Mouse (Mus musculus) liver, embryonic 13.5 days (tissue): ENCODE results near the gene Lmo7. TPM values are rescaled to one million over a fixed set of nuclear protein-coding genes. Genes with fewer than 3 reads are reported as not detected.

ENCODE experiments used
- ATAC-seq: fragments of 200-750 bp; cut with Nextera tagmentation; 2 replicates; pipeline ENCODE4 v1.8.0; 2017; ENCODE audit warnings: low read depth, mild to moderate bottlenecking, moderate number of reproducible peaks, moderate library complexity
- DNase-seq: peaks from one replicate; pipeline ENCODE4 v3.0.0; 2022
- H3K27ac ChIP-seq: fragments of 300-500 bp; sonication (generic); 2 replicates; pipeline ENCODE4 v1.5.1; 2015; ENCODE audit warnings: moderate library complexity, mild to moderate bottlenecking, inconsistent platforms
- H3K27me3 ChIP-seq: fragments of 300-500 bp; sonication (generic); 2 replicates; pipeline ENCODE4 v1.6.1; 2015; ENCODE audit warnings: mild to moderate bottlenecking, inconsistent platforms
- H3K36me3 ChIP-seq: fragments of 300-500 bp; sonication (generic); 2 replicates; pipeline ENCODE4 v1.6.1; 2015; ENCODE audit warnings: mild to moderate bottlenecking, inconsistent platforms
- H3K4me1 ChIP-seq: fragments of 300-500 bp; sonication (generic); replicated peaks from 2 replicates; pipeline ENCODE4 v1.6.1; 2015; ENCODE audit warnings: inconsistent platforms
- H3K4me2 ChIP-seq: fragments of 300-500 bp; sonication (generic); 2 replicates; pipeline ENCODE4 v1.6.1; 2015; ENCODE audit warnings: inconsistent platforms, mild to moderate bottlenecking, moderate library complexity
- H3K4me3 ChIP-seq: fragments of 300-500 bp; sonication (generic); replicated peaks from 2 replicates; pipeline ENCODE4 v1.5.1; 2015; ENCODE audit warnings: mild to moderate bottlenecking, inconsistent platforms
- H3K9ac ChIP-seq: fragments of 300-500 bp; sonication (generic); 2 replicates; pipeline ENCODE4 v1.6.1; 2015; ENCODE audit warnings: mild to moderate bottlenecking, inconsistent platforms
- H3K9me3 ChIP-seq: fragments of 300-500 bp; sonication (generic); replicated peaks from 2 replicates; pipeline ENCODE4 v1.6.1; 2016; ENCODE audit warnings: inconsistent platforms
- WGBS: fragments of 180-500 bp; shearing (Covaris S2); methylation state at CpG from one replicate; pipeline ENCODE4 v1.1.7; 2015; ENCODE audit not compliant: insufficient replicate concordance; 5-methylcytosine and 5-hydroxymethylcytosine counted together
- polyA plus RNA-seq: library from polyadenylated mRNA; unstranded; fragments of >200 nt; fragmentation: Nextera tagmentation; extraction: Ambion mirVana; gene quantifications from 2 replicates; pipeline ENCODE4 v1.2.1, GENCODE M21; 2015

Lmo7 gene
- polyA plus RNA-seq, 1 experiment from 2014 or later: 1.4 TPM

- no peak for ATAC-seq
- H3K27me3 ChIP-seq: no peaks in the 10 kb centered on the region
- no peaks in the 10 kb centered on the region for H3K4me1 ChIP-seq
- no peak overlapping the region for H3K9ac ChIP-seq
- DNase-seq: no peak
- H3K27ac ChIP-seq: no peak overlapping the region
- WGBS: 72% methylated on average over 5 of the region's 5 CpGs
- H3K36me3 ChIP-seq: 0 out of 2 replicates have a peak, but pooled peaks cover 5% of the 10 kb centered on the region
- no peak overlapping the region for H3K4me3 ChIP-seq
- no peak overlapping the region for H3K4me2 ChIP-seq
- no peaks in the 10 kb centered on the region for H3K9me3 ChIP-seq
Observed at GRCm38 (mm10) chr14:101918471-101918870, 188.7 kb downstream of the Lmo7 start.

DNA sequence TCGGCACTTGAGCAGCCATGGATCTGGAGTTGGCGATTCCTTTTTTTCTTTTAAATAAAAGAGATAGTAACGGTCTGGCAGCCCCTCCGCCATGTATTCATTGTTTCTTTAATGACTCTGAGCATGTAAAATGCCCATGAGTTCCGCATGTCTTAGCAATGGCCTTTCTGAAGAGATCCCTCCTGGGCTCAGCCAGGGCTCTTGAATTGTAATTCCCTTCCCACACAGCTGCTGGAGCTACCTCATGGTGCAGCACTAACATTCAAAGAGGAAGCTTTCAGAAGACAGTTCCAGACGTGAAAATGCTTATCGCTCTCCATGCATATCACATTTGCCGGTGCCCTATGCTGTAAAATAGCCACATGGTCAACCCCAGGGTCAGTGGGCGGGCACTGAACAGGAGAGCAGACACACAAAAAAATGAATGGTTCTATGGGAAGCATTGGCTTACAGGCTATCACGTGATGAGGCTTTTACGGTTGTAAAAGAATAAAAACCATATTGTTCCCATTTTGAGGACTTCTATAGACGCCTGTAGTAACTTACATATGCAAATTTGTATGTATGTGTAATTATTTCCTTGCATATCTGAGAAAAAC lies 198.0 kb downstream of the Lmo7 start:
- H3K4me3 ChIP-seq: no peak overlapping the region
- no peak overlapping the region for H3K9ac ChIP-seq
- ATAC-seq (no peak), DNase-seq (no peak)
- H3K27ac ChIP-seq: no peak overlapping the region
- 67% methylated on average over 12 of the region's 12 CpGs for WGBS
- H3K9me3 ChIP-seq: no peaks in the 10 kb centered on the region
- H3K4me1 ChIP-seq: no peaks in the 10 kb centered on the region
- no peaks in the 10 kb centered on the region for H3K36me3 ChIP-seq
- H3K4me2 ChIP-seq: no peak overlapping the region
- H3K27me3 ChIP-seq: no peaks in the 10 kb centered on the region

DNA sequence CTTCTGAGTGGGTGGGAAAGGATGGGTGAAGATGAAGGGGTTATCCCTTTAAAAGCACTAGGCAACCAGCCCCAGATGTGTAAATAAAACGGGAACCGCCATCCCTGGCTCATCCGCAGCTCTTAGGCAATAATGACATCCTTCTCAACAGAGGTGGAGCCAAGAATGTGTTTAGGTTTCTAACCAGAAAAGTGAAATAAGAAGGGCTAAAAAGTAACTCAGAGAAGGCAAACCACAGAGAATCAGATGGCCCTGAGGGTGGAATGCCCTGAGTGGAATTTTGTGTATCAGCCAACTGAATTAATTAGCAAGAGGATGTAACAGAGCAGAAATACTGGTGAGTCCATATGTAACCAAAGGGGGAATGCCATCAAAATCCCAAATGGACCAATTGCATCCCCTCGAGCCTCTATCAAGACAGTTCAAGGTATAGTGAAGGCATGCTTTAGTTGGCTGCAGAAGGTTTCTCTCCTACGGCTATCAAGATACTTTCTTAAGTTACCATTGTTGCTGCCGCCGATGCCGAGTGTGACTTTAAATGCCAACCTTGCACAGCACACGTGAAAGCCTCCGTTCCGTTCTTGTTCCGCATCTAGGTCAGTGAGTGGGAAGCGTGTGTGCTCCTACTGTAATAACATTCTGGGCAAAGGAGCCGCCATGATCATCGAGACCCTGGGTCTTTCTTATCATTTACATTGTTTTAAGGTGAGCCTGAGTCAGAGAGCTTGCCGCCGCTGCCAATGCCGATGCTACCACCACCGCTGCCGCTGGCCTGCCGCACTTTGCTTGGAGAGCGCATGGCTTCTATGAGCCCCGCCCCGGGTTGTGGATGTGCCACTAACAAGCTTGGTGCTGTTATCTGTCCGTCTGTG lies 201.1 kb downstream of the Lmo7 start:
- H3K4me2 ChIP-seq: no peak overlapping the region
- H3K9ac ChIP-seq: no peak overlapping the region
- no peaks in the 10 kb centered on the region for H3K9me3 ChIP-seq
- no peaks in the 10 kb centered on the region for H3K4me1 ChIP-seq
- no peak overlapping the region for H3K4me3 ChIP-seq
- no peaks in the 10 kb centered on the region for H3K27me3 ChIP-seq
- ATAC-seq (no peak), DNase-seq (no peak)
- H3K36me3 ChIP-seq: no peaks in the 10 kb centered on the region
- 77% methylated on average over 25 of the region's 25 CpGs for WGBS
- no peak overlapping the region for H3K27ac ChIP-seq

- Histone ChIP-seq H3K4me1 (no peaks in the 10 kb centered on the region), H3K4me3 (no peak overlapping the region), H3K27me3 (no peaks in the 10 kb centered on the region), H3K9me3 (no peaks in the 10 kb centered on the region), H3K4me2 (no peak overlapping the region), H3K9ac (no peak overlapping the region), H3K36me3 (no peaks in the 10 kb centered on the region), H3K27ac (no peak overlapping the region)
- no peak for ATAC-seq
- no peak for DNase-seq
- 69% methylated on average over 4 of the region's 4 CpGs for WGBS
Observed at GRCm38 (mm10) chr14:101931448-101931750, 201.6 kb downstream of the Lmo7 start.

GRCm38 (mm10) chr14:101933551-101933950 lies 203.8 kb downstream of the Lmo7 start:
- WGBS: 68% methylated on average over 9 of the region's 9 CpGs
- Histone ChIP-seq H3K9ac (no peak overlapping the region), H3K9me3 (no peaks in the 10 kb centered on the region), H3K27ac (no peak overlapping the region), H3K4me2 (no peak overlapping the region), H3K36me3 (no peaks in the 10 kb centered on the region), H3K4me1 (no peaks in the 10 kb centered on the region), H3K27me3 (no peaks in the 10 kb centered on the region), H3K4me3 (no peak overlapping the region)
- no peak for ATAC-seq
- no peak for DNase-seq

- no peak for DNase-seq
- Histone ChIP-seq H3K9me3 (no peaks in the 10 kb centered on the region), H3K4me3 (no peak overlapping the region), H3K9ac (no peak overlapping the region), H3K4me2 (no peak overlapping the region), H3K27me3 (no peaks in the 10 kb centered on the region), H3K4me1 (no peaks in the 10 kb centered on the region), H3K27ac (no peak overlapping the region), H3K36me3 (no peaks in the 10 kb centered on the region)
- 8% methylated on average over 4 of the region's 4 CpGs for WGBS
- no peak for ATAC-seq
Observed at GRCm38 (mm10) chr14:101942971-101943370, 213.2 kb downstream of the Lmo7 start.

GRCm38 (mm10) chr14:101946711-101947516 lies 217.2 kb downstream of the Lmo7 start:
- ATAC-seq (no peak), DNase-seq (no peak)
- Histone ChIP-seq H3K4me2 (no peak overlapping the region), H3K27me3 (no peaks in the 10 kb centered on the region), H3K27ac (no peak overlapping the region), H3K9me3 (no peaks in the 10 kb centered on the region), H3K9ac (no peak overlapping the region), H3K4me1 (no peaks in the 10 kb centered on the region), H3K4me3 (no peak overlapping the region), H3K36me3 (no peaks in the 10 kb centered on the region)
- 44% methylated on average over 21 of the region's 21 CpGs for WGBS

- no peak overlapping the region for H3K27ac ChIP-seq
- H3K4me1 ChIP-seq: no peaks in the 10 kb centered on the region
- no peaks in the 10 kb centered on the region for H3K36me3 ChIP-seq
- H3K4me3 ChIP-seq: no peak overlapping the region
- DNase-seq: no peak
- H3K9ac ChIP-seq: no peak overlapping the region
- no peaks in the 10 kb centered on the region for H3K9me3 ChIP-seq
- ATAC-seq: no peak
- 43% methylated on average over 2 of the region's 2 CpGs for WGBS
- H3K4me2 ChIP-seq: no peak overlapping the region
- no peaks in the 10 kb centered on the region for H3K27me3 ChIP-seq
Observed at GRCm38 (mm10) chr14:101949114-101949513, 219.4 kb downstream of the Lmo7 start.

DNA sequence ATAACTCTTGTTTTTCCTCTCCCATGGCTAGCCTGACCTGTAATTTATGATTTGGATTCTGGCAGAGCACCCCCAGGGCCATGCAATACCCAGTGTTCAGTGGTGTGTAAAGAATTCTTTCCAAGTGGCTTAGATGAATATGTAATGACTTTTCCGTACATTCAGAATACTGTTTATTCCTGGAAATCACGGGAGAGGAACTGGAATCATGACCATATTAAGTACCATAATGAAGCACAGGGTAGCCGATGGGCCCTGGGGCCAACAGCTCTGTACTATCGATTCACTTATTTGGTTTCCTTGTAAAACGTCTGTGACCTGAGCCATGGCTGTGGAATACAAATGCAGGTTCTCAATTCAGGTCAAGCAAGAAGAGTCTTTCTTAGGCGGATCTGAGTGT lies 221.3 kb downstream of the Lmo7 start:
- Histone ChIP-seq H3K9me3 (no peaks in the 10 kb centered on the region), H3K27me3 (no peaks in the 10 kb centered on the region), H3K4me3 (no peak overlapping the region), H3K36me3 (no peaks in the 10 kb centered on the region), H3K9ac (no peak overlapping the region), H3K27ac (no peak overlapping the region), H3K4me1 (no peaks in the 10 kb centered on the region), H3K4me2 (no peak overlapping the region)
- ATAC-seq (no peak), DNase-seq (no peak)
- WGBS: 75% methylated on average over 6 of the region's 6 CpGs

DNA sequence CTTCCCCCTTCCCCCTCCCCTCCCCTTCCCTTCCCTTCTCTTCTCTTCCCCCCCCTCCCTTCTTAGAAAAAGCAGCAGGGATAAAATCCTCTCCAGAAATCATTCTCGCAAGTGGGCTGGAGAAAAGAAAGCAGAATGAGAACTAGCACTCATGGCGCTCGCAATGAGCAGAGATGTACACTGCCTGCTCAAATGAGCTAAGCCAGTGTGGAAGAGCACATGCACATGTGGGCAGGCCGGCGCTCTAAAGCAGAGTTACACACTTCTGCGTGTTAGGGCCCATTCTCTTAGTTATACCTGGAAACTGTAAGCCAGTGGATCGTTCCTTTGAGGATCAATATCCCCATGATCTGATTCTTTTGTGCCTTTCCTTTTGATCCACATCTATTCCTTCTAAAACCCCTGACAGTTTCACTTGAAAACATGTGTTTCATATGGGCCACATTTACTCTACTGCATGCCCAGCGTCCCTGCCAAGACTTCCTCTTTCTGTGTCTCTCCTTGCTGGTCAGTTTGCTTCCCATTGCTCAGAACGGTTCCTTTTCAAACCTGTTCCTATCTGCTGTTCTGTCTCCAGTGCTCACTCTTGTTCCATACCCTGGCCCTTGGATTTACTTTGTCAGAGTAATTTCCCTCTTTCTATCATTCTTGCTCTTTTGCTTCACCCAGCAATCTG lies 224.2 kb downstream of the Lmo7 start:
- Histone ChIP-seq H3K9ac (no peak overlapping the region), H3K9me3 (no peaks in the 10 kb centered on the region), H3K27ac (no peak overlapping the region), H3K36me3 (no peaks in the 10 kb centered on the region), H3K27me3 (no peaks in the 10 kb centered on the region), H3K4me3 (no peak overlapping the region), H3K4me2 (no peak overlapping the region), H3K4me1 (no peaks in the 10 kb centered on the region)
- ATAC-seq: no peak
- WGBS: 48% methylated on average over 9 of the region's 9 CpGs
- no peak for DNase-seq

- no peak for ATAC-seq
- no peak overlapping the region for H3K27ac ChIP-seq
- WGBS: 63% methylated on average over 6 of the region's 6 CpGs
Observed at GRCm38 (mm10) chr14:101964381-101964780, 234.6 kb downstream of the Lmo7 start.

More at GRCm38 (mm10) chr14:101964381-101964780, 234.6 kb downstream of the Lmo7 start:
- Histone ChIP-seq H3K36me3 (no peaks in the 10 kb centered on the region), H3K9ac (no peak overlapping the region), H3K4me3 (no peak overlapping the region), H3K9me3 (no peaks in the 10 kb centered on the region), H3K4me2 (no peak overlapping the region), H3K27me3 (no peaks in the 10 kb centered on the region), H3K4me1 (no peaks in the 10 kb centered on the region)
- no peak for DNase-seq
